Mouse (Mus musculus): ENCODE measurements at regions not wholly inside any gene's neighbourhood (a gene's known extent, or its start where the extent isn't known, plus 50 kb on each side); places are given as distances from the start of the nearest gene placed in this dataset.
A peak's percentile ranks its signal among the peaks of the same experiment; 100 is the strongest.

- DNase-seq (ENCODE audit: low spot score in 2 of 2) = no peak
Observed at GRCm38 (mm10) chr3:120123155-120123554, 338.9 kb upstream of the Ptbp2 start.

GRCm38 (mm10) chr3:120083171-120083932, 299.1 kb upstream of the Ptbp2 start:
- DNase-seq (ENCODE audit: low spot score in 2 of 2) = no peak

- no peak for DNase-seq (ENCODE audit: low spot score in 2 of 2)
Observed at GRCm38 (mm10) chr3:120073528-120073927, 289.3 kb upstream of the Ptbp2 start.

- peak; percentile 37 to 42 for DNase-seq (ENCODE audit: low spot score in 2 of 2)
Observed at GRCm38 (mm10) chr3:120065714-120066113, 281.4 kb upstream of the Ptbp2 start.

- DNase-seq (ENCODE audit: low spot score in 2 of 2) = peak; percentile 15 to 50
Observed at GRCm38 (mm10) chr3:120064854-120065480, 280.7 kb upstream of the Ptbp2 start.

- DNase-seq (ENCODE audit: low spot score in 2 of 2) = no peak
Observed at GRCm38 (mm10) chr3:120062264-120062663, 278.0 kb upstream of the Ptbp2 start.

GRCm38 (mm10) chr3:120059959-120060358, 275.7 kb upstream of the Ptbp2 start:
- DNase-seq (ENCODE audit: low spot score in 2 of 2) = no peak

GRCm38 (mm10) chr3:120055216-120056154, 271.2 kb upstream of the Ptbp2 start:
- DNase-seq (ENCODE audit: low spot score in 2 of 2) = no peak

- no peak for DNase-seq (ENCODE audit: low spot score in 2 of 2)
Observed at GRCm38 (mm10) chr3:120047238-120047637, 263.0 kb upstream of the Ptbp2 start.

GRCm38 (mm10) chr3:120037526-120037925, 253.3 kb upstream of the Ptbp2 start:
- no peak for DNase-seq (ENCODE audit: low spot score in 2 of 2)

- DNase-seq (ENCODE audit: low spot score in 2 of 2) = no peak
Observed at GRCm38 (mm10) chr3:120019826-120020683, 235.8 kb upstream of the Ptbp2 start.

GRCm38 (mm10) chr3:120015376-120015775, 231.1 kb upstream of the Ptbp2 start:
- DNase-seq (ENCODE audit: low spot score in 2 of 2) = no peak

GRCm38 (mm10) chr3:120011861-120012260, 227.6 kb upstream of the Ptbp2 start:
- no peak for DNase-seq (ENCODE audit: low spot score in 2 of 2)

GRCm38 (mm10) chr3:120008110-120008509, 223.8 kb upstream of the Ptbp2 start:
- no peak for DNase-seq (ENCODE audit: low spot score in 2 of 2)

- no peak for DNase-seq (ENCODE audit: low spot score in 2 of 2)
Observed at GRCm38 (mm10) chr3:120004588-120004987, 220.3 kb upstream of the Ptbp2 start.

- DNase-seq (ENCODE audit: low spot score in 2 of 2) = peak; percentile 2 to 22
Observed at GRCm38 (mm10) chr3:120000281-120000680, 216.0 kb upstream of the Ptbp2 start.

GRCm38 (mm10) chr3:119996258-119996988, 212.2 kb upstream of the Ptbp2 start:
- DNase-seq (ENCODE audit: low spot score in 2 of 2) = no peak

- DNase-seq (ENCODE audit: low spot score in 2 of 2) = peak in 1 of 2 experiments; percentile 61
Observed at GRCm38 (mm10) chr3:119995781-119996180, 211.5 kb upstream of the Ptbp2 start.

- DNase-seq (ENCODE audit: low spot score in 2 of 2) = no peak
Observed at GRCm38 (mm10) chr3:119987245-119987852, 203.1 kb upstream of the Ptbp2 start.

GRCm38 (mm10) chr3:119977349-119977748, 193.1 kb upstream of the Ptbp2 start:
- DNase-seq (ENCODE audit: low spot score in 2 of 2) = no peak
